Mouse (Mus musculus): ENCODE results near the gene Rsbn1l. TPM values are rescaled to one million over a fixed set of nuclear protein-coding genes. Genes with fewer than 3 reads are reported as not detected.

Gene Rsbn1l
- total and polyA plus RNA-seq, 3 experiments: 8.1 to 20.2 (median 17.0) TPM

DNA sequence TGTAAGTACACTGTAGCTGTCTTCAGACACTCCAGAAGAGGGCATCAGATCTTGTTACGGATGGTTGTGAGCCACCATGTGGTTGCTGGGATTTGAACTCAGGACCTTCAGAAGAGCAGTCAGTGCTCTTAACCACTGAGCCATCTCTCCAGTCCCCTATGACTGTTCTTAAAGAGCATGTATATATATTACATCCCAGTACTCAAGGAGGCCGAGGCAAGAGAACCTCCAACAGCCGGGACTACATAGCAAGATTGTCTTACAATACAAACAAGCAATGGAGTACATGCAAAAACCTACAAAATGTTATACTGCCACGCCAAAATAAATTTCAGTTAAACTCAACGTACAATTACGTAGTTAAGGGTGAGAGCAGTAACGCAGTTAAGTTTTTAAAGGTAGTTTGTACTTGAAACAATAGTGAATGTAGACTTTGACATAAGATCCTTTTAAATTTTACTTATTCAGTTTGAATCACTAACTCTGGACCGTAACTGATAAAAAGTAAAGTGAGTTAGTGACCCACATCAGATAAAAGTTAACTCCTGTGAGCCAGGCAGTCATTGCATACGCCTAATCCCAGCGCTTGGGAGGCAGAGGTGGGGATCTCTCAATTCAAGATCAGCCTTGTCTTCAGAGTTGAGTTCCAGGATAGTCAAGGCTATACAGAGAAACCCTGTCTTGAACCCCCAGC is 45.6 kb upstream of the Rsbn1l start:
- Histone ChIP-seq H3K4me3 (replicated peaks in 1 of 3; ENCODE audit: low read depth in 2 of 3, low read length in 2 of 3, poor library complexity in 1 of 3) (no peak overlapping the region), H3K9ac (ENCODE audit: insufficient read depth, low read depth) (no peak overlapping the region), H3K4me2 (ENCODE audit: insufficient read depth, low read depth, poor library complexity, severe bottlenecking) (no peak overlapping the region), H3K9me3 (replicated peaks; ENCODE audit: low read length) (no peaks in the 10 kb centered on the region), H3K4me1 (ENCODE audit: control insufficient read depth in 1 of 2, insufficient read depth in 2 of 2) (no peaks in the 10 kb centered on the region), H3K27ac (ENCODE audit: insufficient read depth, low read depth) (no peak overlapping the region), H3K27me3 (replicated peaks) (no peaks in the 10 kb centered on the region), H3K36me3 (replicated peaks in 1 of 2; ENCODE audit: control insufficient read depth in 1 of 2, insufficient read depth in 1 of 2, low read length in 1 of 2) (peaks cover 13 to 57% of the 10 kb centered on the region in 2 experiments), H3K79me2 (replicated peaks; ENCODE audit: control insufficient read depth, extremely low read depth, insufficient read depth, poor library complexity, severe bottlenecking) (no peaks in the 10 kb centered on the region)
- dilution Hi-C loops (cut with MboI; ENCODE audit: extremely low pct_ligation_motif_present, extremely low pct_unique_long_range_greater_than_20kb, low sequenced_read_pairs) (no loop called here), in situ Hi-C loops (cut with MboI; ENCODE audit: low pct_ligation_motif_present, low pct_unique_long_range_greater_than_20kb, low sequenced_read_pairs) (no loop called here)
- DNase-seq (ENCODE audit: extremely low read depth): no peak
- TF ChIP-seq UBTF (IDR thresholded peaks at IDR 0.05; ENCODE audit: low read depth, low read length): no peak
- no peak for TF ChIP-seq IRF4 (IDR thresholded peaks at IDR 0.05; ENCODE audit: low read depth, low read length)
- no peak for TF ChIP-seq SIN3A (IDR thresholded peaks at IDR 0.05; ENCODE audit: low read length)
- no peak for TF ChIP-seq PAX5 (IDR thresholded peaks at IDR 0.05; ENCODE audit: low read length)
- TF ChIP-seq POLR2AphosphoS2 (IDR thresholded peaks at IDR 0.05; ENCODE audit: low read depth, low read length): no peak
- no peak for TF ChIP-seq MYC (IDR thresholded peaks at IDR 0.05; ENCODE audit: low read depth, low read length)
- no peak for TF ChIP-seq USF1 (IDR thresholded peaks at IDR 0.05; ENCODE audit: low read depth, low read length)
- no peak for TF ChIP-seq NELFE (IDR thresholded peaks at IDR 0.05; ENCODE audit: low read depth, low read length)
- no peak for TF ChIP-seq SMC3 (IDR thresholded peaks at IDR 0.05; ENCODE audit: low read depth, low read length)

DNA sequence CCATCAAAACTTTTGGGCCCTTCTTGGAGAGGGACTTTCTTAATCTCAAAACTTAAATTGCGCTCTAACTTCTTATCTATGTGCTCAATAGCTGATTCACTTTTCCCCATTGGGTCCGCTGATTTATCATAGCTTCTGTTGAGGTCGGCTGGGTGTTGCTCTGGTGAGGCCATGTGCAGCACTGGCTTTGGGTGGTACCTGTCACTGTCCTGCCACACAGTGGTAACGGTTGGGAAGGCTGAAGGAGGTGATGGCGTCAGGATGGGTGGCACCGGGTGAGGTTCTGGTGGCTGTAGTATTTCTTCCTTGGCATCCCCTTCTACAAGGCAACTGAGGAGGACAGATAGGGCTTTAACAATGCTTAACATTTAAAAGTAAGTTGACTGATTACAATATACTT is 42.2 kb upstream of the Rsbn1l start:
- H3K9me3 ChIP-seq (replicated peaks; ENCODE audit: low read length): no peaks in the 10 kb centered on the region
- peaks cover 13 to 69% of the 10 kb centered on the region in 2 experiments for H3K36me3 ChIP-seq (replicated peaks in 1 of 2; ENCODE audit: control insufficient read depth in 1 of 2, insufficient read depth in 1 of 2, low read length in 1 of 2)

More for the DNA sequence above, 42.2 kb upstream of the Rsbn1l start:
- Histone ChIP-seq H3K4me3 (replicated peaks in 1 of 3; ENCODE audit: low read depth in 2 of 3, low read length in 2 of 3, poor library complexity in 1 of 3) (no peak overlapping the region), H3K27ac (ENCODE audit: insufficient read depth, low read depth) (no peak overlapping the region), H3K79me2 (replicated peaks; ENCODE audit: control insufficient read depth, extremely low read depth, insufficient read depth, poor library complexity, severe bottlenecking) (no peaks in the 10 kb centered on the region), H3K4me1 (ENCODE audit: control insufficient read depth in 1 of 2, insufficient read depth in 2 of 2) (no peaks in the 10 kb centered on the region), H3K27me3 (replicated peaks) (no peaks in the 10 kb centered on the region), H3K9ac (ENCODE audit: insufficient read depth, low read depth) (no peak overlapping the region), H3K4me2 (ENCODE audit: insufficient read depth, low read depth, poor library complexity, severe bottlenecking) (no peak overlapping the region)
- in situ Hi-C loops (cut with MboI; ENCODE audit: low pct_ligation_motif_present, low pct_unique_long_range_greater_than_20kb, low sequenced_read_pairs): no loop called here
- no peak for DNase-seq (ENCODE audit: extremely low read depth)
- dilution Hi-C loops (cut with MboI; ENCODE audit: extremely low pct_ligation_motif_present, extremely low pct_unique_long_range_greater_than_20kb, low sequenced_read_pairs): no loop called here
- TF ChIP-seq ETS1 (conservative IDR thresholded peaks at IDR 0.05; ENCODE audit: low read depth, low read length) (no peak), ZNF384 (IDR thresholded peaks at IDR 0.05; ENCODE audit: low read depth, low read length) (no peak), SIN3A (IDR thresholded peaks at IDR 0.05; ENCODE audit: low read length) (no peak), NRF1 (IDR thresholded peaks at IDR 0.05; ENCODE audit: low read depth, low read length) (no peak), ELF1 (IDR thresholded peaks at IDR 0.05; ENCODE audit: low read depth, low read length) (no peak), MXI1 (IDR thresholded peaks at IDR 0.05; ENCODE audit: low read depth, low read length) (no peak), CHD2 (IDR thresholded peaks at IDR 0.05; ENCODE audit: low read length) (no peak), USF1 (IDR thresholded peaks at IDR 0.05; ENCODE audit: low read depth, low read length) (no peak), ZKSCAN1 (IDR thresholded peaks at IDR 0.05; ENCODE audit: borderline replicate concordance, low read depth, low read length) (no peak), TBP (conservative IDR thresholded peaks at IDR 0.05; ENCODE audit: low read depth, low read length) (no peak), MAFK (IDR thresholded peaks at IDR 0.05; ENCODE audit: insufficient replicate concordance, low read length) (no peak), POLR2A (IDR thresholded peaks at IDR 0.05; ENCODE audit: low read depth, low read length) (no peak), GABPA (IDR thresholded peaks at IDR 0.05; ENCODE audit: insufficient replicate concordance, low read depth, low read length) (no peak), RCOR1 (conservative IDR thresholded peaks at IDR 0.05; ENCODE audit: low read depth, low read length) (no peak), CHD1 (IDR thresholded peaks at IDR 0.05; ENCODE audit: low read depth, low read length) (no peak), ZMIZ1 (IDR thresholded peaks at IDR 0.05; ENCODE audit: low read depth, low read length) (no peak), IRF4 (IDR thresholded peaks at IDR 0.05; ENCODE audit: low read depth, low read length) (no peak), NELFE (IDR thresholded peaks at IDR 0.05; ENCODE audit: low read depth, low read length) (no peak)

All from CH12.LX (cell line).